Mouse (Mus musculus): ENCODE data around the gene Plxna4.

The Plxna4 gene

GRCm38 (mm10) chr6:32469196-32469595 is 118.8 kb downstream of the Plxna4 start:
- no peak for DNase-seq

GRCm38 (mm10) chr6:32465129-32465528 is 122.9 kb downstream of the Plxna4 start:
- DNase-seq = no peak

DNA sequence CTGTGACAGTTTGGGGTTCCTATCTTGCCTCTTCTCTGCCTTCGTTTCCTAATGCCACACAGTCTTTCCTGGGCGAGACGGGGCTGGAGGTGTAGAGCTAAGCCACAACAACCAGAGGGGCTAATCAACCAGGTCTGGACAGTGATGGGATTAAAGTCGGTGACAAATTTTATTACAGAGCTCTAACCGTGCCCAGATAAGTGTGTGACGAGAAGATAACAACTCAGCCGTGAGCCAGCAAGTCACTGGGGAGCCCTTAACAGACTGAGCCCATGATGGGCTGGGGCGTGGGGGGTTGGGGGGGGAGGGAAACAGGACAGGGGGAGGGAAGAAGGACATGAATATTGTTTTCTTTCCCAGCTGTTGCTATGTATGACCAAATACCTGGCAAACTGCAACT is 123.4 kb downstream of the Plxna4 start:
- DNase-seq = no peak

DNA sequence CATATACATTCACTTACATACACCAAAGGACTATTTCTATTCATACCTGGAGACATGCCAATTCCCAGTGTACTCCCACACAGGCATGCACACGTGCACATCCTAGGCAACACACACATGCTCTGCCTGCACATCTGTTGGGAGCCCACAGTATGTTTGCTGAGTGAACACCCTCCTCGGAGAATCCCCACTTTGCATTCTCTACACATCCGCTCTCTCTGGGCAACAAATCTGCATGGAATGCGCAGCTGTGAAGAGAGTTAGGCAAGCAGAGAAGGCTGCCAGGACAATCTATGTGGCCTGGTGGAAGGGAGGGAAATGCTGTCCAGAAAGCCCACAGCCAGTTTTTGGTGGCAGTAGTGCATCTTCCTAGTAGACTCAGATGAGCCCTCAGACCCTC is 123.9 kb downstream of the Plxna4 start:
- peak; percentile 27 to 48 for DNase-seq

DNA sequence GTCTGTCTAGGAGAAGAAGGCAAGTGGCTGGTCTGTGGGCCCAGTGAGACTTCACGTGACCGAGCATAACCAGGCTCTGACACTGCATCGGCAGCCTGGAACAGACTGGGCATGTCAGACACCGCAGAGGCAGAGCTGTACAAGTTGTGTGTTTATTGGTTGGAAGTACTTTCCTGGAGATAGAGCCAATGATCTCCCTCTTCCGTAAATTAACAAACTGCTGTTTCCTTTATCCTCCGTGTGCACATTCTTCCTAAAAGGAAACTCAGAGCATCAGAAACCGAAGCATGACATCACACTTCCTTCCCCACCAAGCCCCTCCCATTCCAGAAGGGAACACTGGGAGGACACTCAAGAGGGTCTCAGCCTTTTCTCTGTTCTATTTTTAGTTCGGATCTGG is 127.6 kb downstream of the Plxna4 start:
- peak; percentile 51 to 68 for DNase-seq

DNA sequence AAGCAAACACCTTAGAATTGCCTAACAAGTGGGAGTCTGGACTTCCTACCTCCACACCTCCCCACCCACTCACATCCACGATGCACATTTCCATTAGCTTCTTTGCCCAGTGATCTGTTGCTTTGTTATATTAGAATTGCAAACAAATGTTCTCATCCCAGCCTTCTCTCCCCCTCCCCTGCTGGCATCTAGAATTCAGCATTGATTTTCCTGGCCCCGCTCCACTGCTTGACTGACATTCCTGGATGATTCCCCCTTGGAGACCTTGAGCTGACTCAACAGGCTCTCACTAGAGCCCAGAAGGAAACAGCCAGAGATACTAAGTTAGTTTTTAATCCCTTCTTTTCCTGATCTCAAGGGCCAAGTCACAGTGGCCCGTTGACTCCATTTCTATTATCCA is 131.4 kb downstream of the Plxna4 start:
- no peak for DNase-seq

- no peak for DNase-seq
These were observed 136.1 kb downstream of the Plxna4 start for GRCm38 (mm10) chr6:32451851-32452250.

GRCm38 (mm10) chr6:32449237-32449963 is 138.6 kb downstream of the Plxna4 start:
- DNase-seq = no peak

DNA sequence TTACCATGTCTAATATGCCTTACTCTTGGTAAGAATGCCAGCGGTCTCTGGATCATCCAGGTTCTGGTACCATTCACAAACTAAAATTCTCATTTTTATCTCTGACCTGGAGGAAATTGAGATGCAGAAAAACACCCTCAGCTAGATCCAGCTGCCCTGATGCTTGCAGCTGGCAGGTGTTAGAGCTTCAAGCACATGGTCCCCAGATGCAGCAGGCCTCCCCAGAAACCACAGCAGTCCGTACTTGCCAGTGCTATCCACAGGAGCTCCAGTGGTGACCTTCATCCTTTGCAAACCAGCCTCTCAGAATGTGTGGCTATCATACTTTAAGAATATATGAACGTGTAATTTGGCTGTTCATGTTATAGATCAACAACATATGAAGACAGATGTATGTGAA is 139.2 kb downstream of the Plxna4 start:
- no peak for DNase-seq

DNA sequence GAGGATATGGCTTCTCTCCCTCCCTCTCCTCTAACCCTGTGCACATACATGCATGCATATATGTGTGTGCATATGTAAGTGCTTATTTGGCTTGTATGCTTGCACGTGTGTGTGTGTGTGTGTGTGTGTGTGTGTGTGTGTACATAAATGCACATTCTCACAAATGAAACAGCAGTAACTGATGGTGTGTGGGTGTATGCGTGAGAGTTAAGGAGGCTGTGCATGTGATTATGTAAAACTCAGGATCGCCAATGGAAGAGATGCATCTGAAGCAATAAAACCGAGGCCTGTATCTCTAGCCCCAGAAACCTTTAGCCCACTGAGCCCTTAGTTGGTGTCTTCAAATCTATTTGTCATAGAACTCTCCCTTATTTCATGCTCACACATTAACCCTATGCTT is 141.7 kb downstream of the Plxna4 start:
- no peak for DNase-seq

- no peak for DNase-seq
These were observed 142.7 kb downstream of the Plxna4 start for GRCm38 (mm10) chr6:32445246-32445645.

DNA sequence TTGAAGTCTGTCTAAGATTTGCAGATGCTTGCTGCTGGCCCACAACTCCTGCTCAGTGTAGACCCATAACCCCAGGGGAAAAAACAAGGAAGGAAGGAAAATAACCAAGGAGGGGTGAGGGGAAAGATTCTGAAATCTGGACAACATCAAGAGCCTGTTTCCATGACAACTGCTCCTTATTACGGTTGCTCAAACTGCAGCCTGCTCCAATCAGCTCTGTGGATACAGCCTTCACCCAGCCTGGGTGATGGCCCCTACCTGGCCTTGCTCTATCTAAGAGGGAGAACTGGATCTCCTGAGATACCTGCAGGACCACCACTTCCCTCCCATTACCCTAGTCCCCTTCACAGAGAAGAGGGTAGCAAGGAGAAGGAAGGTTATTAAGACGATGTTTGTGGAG is 143.6 kb downstream of the Plxna4 start:
- DNase-seq = no peak

DNA sequence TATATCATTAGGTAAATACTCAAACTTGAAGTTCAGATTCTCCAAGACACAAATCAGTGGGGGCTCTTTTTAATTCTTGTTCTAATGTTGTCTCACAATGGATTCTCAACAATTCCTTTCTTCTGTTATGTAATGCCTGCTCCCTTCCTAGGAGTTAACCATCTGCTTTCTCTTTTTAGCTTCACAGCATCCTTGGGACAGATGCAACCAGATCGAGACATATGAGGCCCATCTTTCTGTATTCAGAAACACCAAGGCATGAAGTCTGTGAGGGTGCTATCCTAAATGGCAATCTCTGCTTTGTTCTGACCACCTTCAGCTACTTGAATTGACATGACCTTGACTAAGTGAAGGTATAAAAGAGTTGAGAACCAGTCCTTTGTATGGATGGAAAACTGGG is 144.3 kb downstream of the Plxna4 start:
- no peak for DNase-seq

DNA sequence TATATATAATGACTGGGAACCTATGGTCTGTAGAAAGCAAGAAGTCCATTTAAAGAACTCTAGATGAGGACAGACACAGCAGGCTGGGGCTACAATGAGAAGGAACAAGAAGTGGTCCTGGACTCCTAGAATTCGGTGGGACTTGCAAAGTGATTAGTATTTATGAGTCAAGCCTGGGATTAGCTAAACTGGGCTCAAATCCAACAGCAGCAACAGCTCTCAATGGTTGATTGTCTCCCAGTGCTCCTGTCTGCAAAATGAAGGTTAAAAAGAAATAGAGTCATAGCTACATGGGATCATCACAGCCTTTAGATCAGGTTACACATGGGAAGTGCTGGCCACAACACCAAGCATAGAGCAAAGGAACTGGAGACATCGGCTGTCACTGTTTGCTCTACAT is 148.6 kb downstream of the Plxna4 start:
- DNase-seq = no peak

- peak; percentile 28 to 66 for DNase-seq
These were observed 150.8 kb downstream of the Plxna4 start for GRCm38 (mm10) chr6:32437219-32437618.

DNA sequence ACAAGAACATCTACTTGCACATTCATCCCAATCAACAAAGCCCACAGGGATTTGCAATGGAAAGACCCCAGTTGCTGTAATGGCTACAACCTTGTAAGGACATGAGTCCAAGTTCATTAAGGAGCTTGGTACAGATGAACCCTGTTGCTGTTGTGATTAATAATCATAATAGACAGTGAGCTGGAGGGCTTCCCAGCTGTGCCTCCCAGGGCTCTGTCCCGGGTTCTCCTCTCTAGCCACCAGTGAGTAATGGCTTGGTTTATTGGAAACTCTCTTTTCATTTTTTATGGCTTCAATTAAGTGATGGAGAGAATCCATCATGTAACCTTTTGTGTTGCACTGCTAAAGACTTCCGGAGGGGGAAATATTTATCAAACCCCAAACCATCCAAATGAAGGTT is 164.9 kb downstream of the Plxna4 start:
- no peak for DNase-seq

DNA sequence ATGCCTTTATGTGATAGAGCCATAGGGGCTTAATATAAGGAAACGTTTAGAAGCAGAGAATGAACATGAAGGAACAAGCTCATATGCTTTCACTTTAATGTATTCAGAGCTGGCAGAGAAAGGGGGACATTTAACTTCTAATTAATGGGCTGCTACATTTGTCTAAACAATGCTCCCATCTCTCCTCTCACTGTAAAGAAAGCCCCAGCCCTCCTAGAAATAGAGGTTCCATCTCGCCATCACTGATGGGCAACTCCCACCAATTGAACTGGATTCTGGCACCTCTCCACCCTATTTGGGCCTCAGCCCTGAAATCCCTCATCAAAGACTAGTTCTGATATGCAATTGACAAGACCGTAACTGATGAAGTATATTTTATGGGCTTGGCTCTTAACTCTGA is 167.4 kb downstream of the Plxna4 start:
- no peak for DNase-seq

DNA sequence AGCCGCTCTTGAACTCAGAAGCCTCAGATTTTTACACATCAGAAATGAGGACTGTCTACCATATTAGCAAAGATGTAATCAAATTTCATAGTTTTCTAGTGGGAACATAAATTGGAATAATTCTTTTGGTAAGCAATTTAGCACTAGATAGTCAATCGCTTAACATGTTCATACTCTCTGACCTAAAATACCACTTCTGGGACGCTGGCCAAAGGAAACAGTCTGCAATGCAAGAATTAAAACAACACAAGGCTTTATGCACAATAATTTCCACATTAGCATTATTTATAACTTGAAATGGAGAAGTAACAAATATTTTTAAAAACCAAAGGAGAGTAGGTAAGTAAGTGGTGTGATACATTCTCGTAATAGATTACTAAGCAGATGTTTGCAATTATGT is 170.6 kb downstream of the Plxna4 start:
- no peak for DNase-seq

GRCm38 (mm10) chr6:32411325-32411724 is 176.7 kb downstream of the Plxna4 start:
- no peak for DNase-seq

GRCm38 (mm10) chr6:32409625-32410024 is 178.4 kb downstream of the Plxna4 start:
- no peak for DNase-seq

DNA sequence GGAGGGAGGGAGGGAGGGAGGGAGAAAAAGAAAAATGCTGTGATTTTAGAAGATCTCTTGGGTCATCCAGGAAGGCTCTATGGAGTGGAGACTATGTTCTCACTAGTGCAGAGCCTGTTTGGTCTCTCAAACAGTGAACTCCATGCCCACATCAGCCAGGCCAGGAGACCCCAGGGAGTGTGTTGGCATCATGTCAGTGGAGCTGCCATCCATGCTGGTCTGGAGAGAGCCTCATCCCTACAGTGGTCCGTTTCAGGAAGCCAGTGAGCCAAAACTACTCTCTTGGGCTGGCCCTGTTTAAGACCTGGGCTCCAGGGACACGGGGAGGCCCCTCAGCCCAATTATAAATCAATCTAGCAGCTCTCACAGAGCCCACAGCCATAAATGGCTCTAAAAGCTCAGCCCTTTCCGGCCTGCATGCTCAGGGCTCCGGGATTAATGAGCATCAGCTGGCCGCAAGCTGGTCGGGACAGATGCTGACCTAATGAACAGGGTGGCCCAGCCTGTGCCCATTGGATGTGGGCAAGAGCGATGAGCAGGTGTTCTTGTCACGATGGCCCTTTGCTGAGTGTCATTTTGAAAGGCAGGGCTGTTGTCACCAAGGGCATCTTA is 180.3 kb downstream of the Plxna4 start:
- DNase-seq = no peak

GRCm38 (mm10) chr6:32406316-32407095 is 181.5 kb downstream of the Plxna4 start:
- no peak for DNase-seq

DNA sequence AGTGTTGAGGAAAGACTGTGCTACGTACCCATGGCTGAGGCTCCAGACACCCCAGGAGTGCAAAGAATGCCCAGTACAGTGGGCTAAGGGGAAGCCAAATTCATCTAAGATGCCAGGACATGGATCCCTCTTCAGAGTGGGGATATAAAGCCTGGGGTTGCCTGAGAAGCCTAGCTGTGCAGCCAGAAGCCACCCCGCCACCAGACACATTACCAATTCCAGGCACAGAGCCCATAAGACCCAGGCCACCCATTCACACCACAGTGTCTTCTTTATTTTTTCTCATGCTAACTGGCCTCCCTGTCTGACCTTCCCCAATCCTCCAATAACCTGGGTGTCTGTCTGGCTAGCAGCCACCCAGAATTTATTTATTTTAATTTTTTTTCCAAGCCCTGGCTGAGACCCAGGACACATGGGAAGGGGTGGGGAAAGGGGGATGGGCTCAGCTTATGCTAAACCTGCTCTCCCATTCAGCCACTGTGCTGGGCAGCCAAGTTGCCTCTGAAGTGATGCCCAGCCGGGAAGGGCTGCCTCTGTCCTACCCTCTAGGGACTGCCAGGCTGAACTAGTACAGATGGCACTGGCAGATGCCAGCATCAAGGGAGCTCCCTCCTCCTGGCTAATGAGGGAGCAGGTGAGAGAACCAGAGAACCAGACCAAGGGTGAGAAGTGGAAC is 185.3 kb downstream of the Plxna4 start:
- DNase-seq = no peak

GRCm38 (mm10) chr6:32398261-32398660 is 189.7 kb downstream of the Plxna4 start:
- no peak for DNase-seq

All from lung, postnatal 4 days (tissue).